Mouse (Mus musculus): Measurements from ENCODE around the gene Fbp2. TPM values are rescaled to one million over a fixed set of nuclear protein-coding genes. Genes with fewer than 3 reads are reported as not detected.

The Fbp2 gene
- polyA plus RNA-seq (2015; fragmentation: Nextera tagmentation; extraction: Ambion mirVana): 474 and 501 TPM in 2 replicates

- Histone ChIP-seq H3K27me3 (replicated peaks; ENCODE audit: control insufficient read depth, insufficient read depth, low read length) (no peaks in the 10 kb centered on the region), H3K9ac (ENCODE audit: low read depth, low read length) (peak within 1 kb of the TSS; percentile 48; the same call in 1 of the 2 replicates), H3K4me2 (replicated peaks; ENCODE audit: low read depth) (peak within 1 kb of the TSS; percentile 71), H3K4me3 (ENCODE audit: low read depth, low read length) (peak within 1 kb of the TSS; percentile 40), H3K36me3 (ENCODE audit: control insufficient read depth, insufficient read depth) (peaks cover 16% of the 10 kb centered on the region; the same call in 1 of the 2 replicates), H3K27ac (ENCODE audit: low read depth, low read length) (peak within 1 kb of the TSS; percentile 95), H3K9me3 (ENCODE audit: control insufficient read depth) (no peaks in the 10 kb centered on the region), H3K4me1 (replicated peaks; ENCODE audit: control insufficient read depth, insufficient read depth, low read length) (no peaks in the 10 kb centered on the region)
- peak; percentile 5; the same call in 1 of the 2 replicates for TF ChIP-seq CTCF (IDR thresholded peaks at IDR 0.05; ENCODE audit: low read depth)
- WGBS: 31% methylated on average over 21 of the region's 21 CpGs
- peak; percentile 94 for ATAC-seq
Observed at GRCm38 (mm10) chr13:62857941-62858915, at the start of gene Fbp2. TSS of gene Fbp2 (minus strand) at chr13:62858422.

GRCm38 (mm10) chr13:62907527-62908162, 49.4 kb upstream of the Fbp2 start:
- Histone ChIP-seq H3K4me1 (replicated peaks; ENCODE audit: control insufficient read depth, insufficient read depth, low read length) (0 out of 2 replicates have a peak, but pooled peaks cover 4% of the 10 kb centered on the region), H3K36me3 (ENCODE audit: control insufficient read depth, insufficient read depth) (no peaks in the 10 kb centered on the region), H3K9me3 (ENCODE audit: control insufficient read depth) (no peaks in the 10 kb centered on the region), H3K4me3 (ENCODE audit: low read depth, low read length) (peak overlapping the region; percentile 9; the same call in 1 of the 2 replicates), H3K4me2 (replicated peaks; ENCODE audit: low read depth) (peak overlapping the region; percentile 51), H3K9ac (ENCODE audit: low read depth, low read length) (0 out of 2 replicates have a peak overlapping the region, but pooled peaks have one; percentile 13), H3K27me3 (replicated peaks; ENCODE audit: control insufficient read depth, insufficient read depth, low read length) (no peaks in the 10 kb centered on the region), H3K27ac (ENCODE audit: low read depth, low read length) (peak overlapping the region; percentile 87)
- 52% methylated on average over 14 of the region's 14 CpGs for WGBS
- no peak for ATAC-seq
- no peak for TF ChIP-seq CTCF (IDR thresholded peaks at IDR 0.05; ENCODE audit: low read depth)

GRCm38 (mm10) chr13:62901139-62901538, 42.9 kb upstream of the Fbp2 start:
- Histone ChIP-seq H3K4me1 (replicated peaks; ENCODE audit: control insufficient read depth, insufficient read depth, low read length) (no peaks in the 10 kb centered on the region), H3K27ac (ENCODE audit: low read depth, low read length) (no peak overlapping the region), H3K27me3 (replicated peaks; ENCODE audit: control insufficient read depth, insufficient read depth, low read length) (no peaks in the 10 kb centered on the region), H3K9ac (ENCODE audit: low read depth, low read length) (no peak overlapping the region), H3K4me3 (ENCODE audit: low read depth, low read length) (no peak overlapping the region), H3K4me2 (replicated peaks; ENCODE audit: low read depth) (no peak overlapping the region), H3K9me3 (ENCODE audit: control insufficient read depth) (no peaks in the 10 kb centered on the region), H3K36me3 (ENCODE audit: control insufficient read depth, insufficient read depth) (no peaks in the 10 kb centered on the region)
- TF ChIP-seq CTCF (IDR thresholded peaks at IDR 0.05; ENCODE audit: low read depth): no peak
- ATAC-seq: no peak

- Histone ChIP-seq H3K4me3 (ENCODE audit: low read depth, low read length) (no peak overlapping the region), H3K4me1 (replicated peaks; ENCODE audit: control insufficient read depth, insufficient read depth, low read length) (no peaks in the 10 kb centered on the region), H3K9me3 (ENCODE audit: control insufficient read depth) (no peaks in the 10 kb centered on the region), H3K27me3 (replicated peaks; ENCODE audit: control insufficient read depth, insufficient read depth, low read length) (no peaks in the 10 kb centered on the region), H3K36me3 (ENCODE audit: control insufficient read depth, insufficient read depth) (no peaks in the 10 kb centered on the region), H3K4me2 (replicated peaks; ENCODE audit: low read depth) (no peak overlapping the region), H3K27ac (ENCODE audit: low read depth, low read length) (no peak overlapping the region), H3K9ac (ENCODE audit: low read depth, low read length) (no peak overlapping the region)
- WGBS: 90% methylated on average over 4 of the region's 4 CpGs
- TF ChIP-seq CTCF (IDR thresholded peaks at IDR 0.05; ENCODE audit: low read depth): no peak
- no peak for ATAC-seq
Observed at GRCm38 (mm10) chr13:62897927-62898646, 39.9 kb upstream of the Fbp2 start.

GRCm38 (mm10) chr13:62893044-62893842, 35.0 kb upstream of the Fbp2 start:
- peak; percentile 86 for ATAC-seq

More at GRCm38 (mm10) chr13:62893044-62893842, 35.0 kb upstream of the Fbp2 start:
- Histone ChIP-seq H3K9ac (ENCODE audit: low read depth, low read length) (no peak overlapping the region), H3K4me3 (ENCODE audit: low read depth, low read length) (no peak overlapping the region), H3K27ac (ENCODE audit: low read depth, low read length) (no peak overlapping the region), H3K36me3 (ENCODE audit: control insufficient read depth, insufficient read depth) (no peaks in the 10 kb centered on the region), H3K27me3 (replicated peaks; ENCODE audit: control insufficient read depth, insufficient read depth, low read length) (no peaks in the 10 kb centered on the region), H3K4me1 (replicated peaks; ENCODE audit: control insufficient read depth, insufficient read depth, low read length) (no peaks in the 10 kb centered on the region), H3K9me3 (ENCODE audit: control insufficient read depth) (no peaks in the 10 kb centered on the region), H3K4me2 (replicated peaks; ENCODE audit: low read depth) (no peak overlapping the region)
- WGBS: 55% methylated on average over 9 of the region's 9 CpGs
- TF ChIP-seq CTCF (IDR thresholded peaks at IDR 0.05; ENCODE audit: low read depth): no peak

All from intestine, postnatal 0 days (tissue).